Mouse (Mus musculus): Measurements from ENCODE around the gene Tlr4. TPM values are rescaled to one million over a fixed set of nuclear protein-coding genes. Genes with fewer than 3 reads are reported as not detected.

Gene Tlr4
- total and polyA plus RNA-seq, 3 experiments: 8.6 to 22.1 (median 19.0) TPM

- H3K9ac ChIP-seq (ENCODE audit: insufficient read depth, low read depth): no peak overlapping the region
- in situ Hi-C loops (cut with MboI; ENCODE audit: low pct_ligation_motif_present, low pct_unique_long_range_greater_than_20kb, low sequenced_read_pairs) (no loop called here), dilution Hi-C loops (cut with MboI; ENCODE audit: extremely low pct_ligation_motif_present, extremely low pct_unique_long_range_greater_than_20kb, low sequenced_read_pairs) (no loop called here)
- H3K27ac ChIP-seq (ENCODE audit: insufficient read depth, low read depth): no peak overlapping the region
- H3K4me2 ChIP-seq (ENCODE audit: insufficient read depth, low read depth, poor library complexity, severe bottlenecking): no peak overlapping the region
- no peaks in the 10 kb centered on the region for H3K27me3 ChIP-seq (replicated peaks)
- H3K36me3 ChIP-seq (replicated peaks in 1 of 2; ENCODE audit: control insufficient read depth in 1 of 2, insufficient read depth in 1 of 2, low read length in 1 of 2): no peaks in the 10 kb centered on the region
- no peak for DNase-seq (ENCODE audit: extremely low read depth)
- H3K4me1 ChIP-seq (ENCODE audit: control insufficient read depth in 1 of 2, insufficient read depth in 2 of 2): peaks cover 0 to 20% of the 10 kb centered on the region in 2 experiments; a peak in 3 of 4 replicates
- no peaks in the 10 kb centered on the region for H3K79me2 ChIP-seq (replicated peaks; ENCODE audit: control insufficient read depth, extremely low read depth, insufficient read depth, poor library complexity, severe bottlenecking)
- TF ChIP-seq JUND (conservative IDR thresholded peaks at IDR 0.05; ENCODE audit: low read depth, low read length) (no peak), ZNF384 (IDR thresholded peaks at IDR 0.05; ENCODE audit: low read depth, low read length) (peak; percentile 79)
- H3K9me3 ChIP-seq (replicated peaks; ENCODE audit: low read length): no peaks in the 10 kb centered on the region
- no peak overlapping the region for H3K4me3 ChIP-seq (replicated peaks in 1 of 3; ENCODE audit: low read depth in 2 of 3, low read length in 2 of 3, poor library complexity in 1 of 3)
Observed at GRCm38 (mm10) chr4:66873342-66873741, 46.0 kb downstream of the Tlr4 start.

GRCm38 (mm10) chr4:66875751-66876150, 48.4 kb downstream of the Tlr4 start:
- Histone ChIP-seq H3K27me3 (replicated peaks) (no peaks in the 10 kb centered on the region), H3K9ac (ENCODE audit: insufficient read depth, low read depth) (no peak overlapping the region), H3K4me2 (ENCODE audit: insufficient read depth, low read depth, poor library complexity, severe bottlenecking) (no peak overlapping the region), H3K79me2 (replicated peaks; ENCODE audit: control insufficient read depth, extremely low read depth, insufficient read depth, poor library complexity, severe bottlenecking) (no peaks in the 10 kb centered on the region), H3K27ac (ENCODE audit: insufficient read depth, low read depth) (no peak overlapping the region), H3K36me3 (replicated peaks in 1 of 2; ENCODE audit: control insufficient read depth in 1 of 2, insufficient read depth in 1 of 2, low read length in 1 of 2) (no peaks in the 10 kb centered on the region), H3K9me3 (replicated peaks; ENCODE audit: low read length) (no peaks in the 10 kb centered on the region), H3K4me1 (ENCODE audit: control insufficient read depth in 1 of 2, insufficient read depth in 2 of 2) (peaks cover 0 to 20% of the 10 kb centered on the region in 2 experiments; a peak in 3 of 4 replicates), H3K4me3 (replicated peaks in 1 of 3; ENCODE audit: low read depth in 2 of 3, low read length in 2 of 3, poor library complexity in 1 of 3) (no peak overlapping the region)
- dilution Hi-C loops (cut with MboI; ENCODE audit: extremely low pct_ligation_motif_present, extremely low pct_unique_long_range_greater_than_20kb, low sequenced_read_pairs) (no loop called here), in situ Hi-C loops (cut with MboI; ENCODE audit: low pct_ligation_motif_present, low pct_unique_long_range_greater_than_20kb, low sequenced_read_pairs) (no loop called here)
- DNase-seq (ENCODE audit: extremely low read depth): no peak
- TF ChIP-seq UBTF (IDR thresholded peaks at IDR 0.05; ENCODE audit: low read depth, low read length) (no peak), SMC3 (IDR thresholded peaks at IDR 0.05; ENCODE audit: low read depth, low read length) (no peak), MAX (IDR thresholded peaks at IDR 0.05; ENCODE audit: low read length) (no peak), JUND (conservative IDR thresholded peaks at IDR 0.05; ENCODE audit: low read depth, low read length) (no peak), ETS1 (conservative IDR thresholded peaks at IDR 0.05; ENCODE audit: low read depth, low read length) (no peak), CHD2 (IDR thresholded peaks at IDR 0.05; ENCODE audit: low read length) (no peak), NRF1 (IDR thresholded peaks at IDR 0.05; ENCODE audit: low read depth, low read length) (no peak), USF2 (conservative IDR thresholded peaks at IDR 0.05; ENCODE audit: low read depth, low read length) (no peak), USF1 (IDR thresholded peaks at IDR 0.05; ENCODE audit: low read depth, low read length) (no peak), GABPA (IDR thresholded peaks at IDR 0.05; ENCODE audit: insufficient replicate concordance, low read depth, low read length) (no peak), MEF2A (IDR thresholded peaks at IDR 0.05; ENCODE audit: borderline replicate concordance, low read depth, low read length) (no peak), RCOR1 (conservative IDR thresholded peaks at IDR 0.05; ENCODE audit: low read depth, low read length) (no peak), SIN3A (IDR thresholded peaks at IDR 0.05; ENCODE audit: low read length) (no peak), NELFE (IDR thresholded peaks at IDR 0.05; ENCODE audit: low read depth, low read length) (no peak), ELF1 (IDR thresholded peaks at IDR 0.05; ENCODE audit: low read depth, low read length) (no peak), EP300 (IDR thresholded peaks at IDR 0.05; ENCODE audit: low read length) (no peak), JUN (IDR thresholded peaks at IDR 0.05; ENCODE audit: insufficient read depth, low read depth, low read length) (no peak), KAT2A (IDR thresholded peaks at IDR 0.05; ENCODE audit: insufficient replicate concordance, low read length) (no peak)
